Mouse (Mus musculus): ENCODE data around the gene Garnl3. TPM values are rescaled to one million over a fixed set of nuclear protein-coding genes. Genes with fewer than 3 reads are reported as not detected.

Garnl3 gene
- polyA plus RNA-seq, 1 experiment from 2014 or later: 1.1 TPM

Other genes starting within 250 kb of the Garnl3 start
- gene Rpl12, start 170.1 kb downstream of the Garnl3 start, polyA plus RNA-seq (2015; fragmentation: Nextera tagmentation; extraction: Ambion mirVana): 74.4 and 77.2 TPM in 2 replicates
- 1.9 and 2.2 TPM in 2 replicates for gene Lrsam1, start 170.0 kb downstream of the Garnl3 start, polyA plus RNA-seq (2015; fragmentation: Nextera tagmentation; extraction: Ambion mirVana)
- 7.8 and 8.8 TPM in 2 replicates for gene Slc2a8, start 149.6 kb downstream of the Garnl3 start, polyA plus RNA-seq (2015; fragmentation: Nextera tagmentation; extraction: Ambion mirVana)
- 3.5 and 5.6 TPM in 2 replicates for gene Angptl2, start 84.4 kb upstream of the Garnl3 start, polyA plus RNA-seq (2015; fragmentation: Nextera tagmentation; extraction: Ambion mirVana)
- gene Ralgps1, start 239.8 kb upstream of the Garnl3 start, polyA plus RNA-seq (2015; fragmentation: Nextera tagmentation; extraction: Ambion mirVana): 0.95 and 1.1 TPM in 2 replicates